Mouse (Mus musculus) stomach, embryonic 14.5 days (tissue): ENCODE measurements around the gene Gm1043. TPM values are rescaled to one million over a fixed set of nuclear protein-coding genes. Genes with fewer than 3 reads are reported as not detected.

Experiments
- ATAC-seq: fragments of 200-750 bp; cut with Nextera tagmentation; 2 replicates; pipeline ENCODE4 v1.8.0; 2017; ENCODE audit warnings: low read depth, moderate TSS enrichment; ENCODE audit not compliant: insufficient number of reproducible peaks, insufficient read depth, low FRiP score
- H3K27ac ChIP-seq: fragments of 300-500 bp; sonication (generic); 2 replicates; pipeline ENCODE4 v1.5.1; 2014; ENCODE audit warnings: mild to moderate bottlenecking, low read length, moderate library complexity, mixed read lengths
- H3K27me3 ChIP-seq: fragments of 300-500 bp; sonication (generic); 2 replicates; pipeline ENCODE4 v1.6.1; 2014; ENCODE audit warnings: low read length, control low read depth, mixed read lengths; ENCODE audit not compliant: control insufficient read depth, insufficient read depth
- H3K36me3 ChIP-seq: fragments of 300-500 bp; sonication (generic); 2 replicates; pipeline ENCODE4 v1.6.1; 2014; ENCODE audit warnings: mild to moderate bottlenecking, control low read depth, low read length, moderate library complexity, mixed read lengths; ENCODE audit not compliant: control insufficient read depth, insufficient read depth
- H3K4me1 ChIP-seq: fragments of 300-500 bp; sonication (generic); 2 replicates; pipeline ENCODE4 v1.6.1; 2014; ENCODE audit warnings: low read length, control low read depth, mixed read lengths; ENCODE audit not compliant: control insufficient read depth, insufficient read depth
- H3K4me2 ChIP-seq: fragments of 300-500 bp; sonication (generic); replicated peaks from 2 replicates; pipeline ENCODE4 v1.6.1; 2014; ENCODE audit warnings: low read depth, low read length, control low read depth
- H3K4me3 ChIP-seq: fragments of 300-500 bp; sonication (generic); 2 replicates; pipeline ENCODE4 v1.5.1; 2014; ENCODE audit warnings: low read depth, low read length, control low read depth
- H3K9ac ChIP-seq: fragments of 300-500 bp; sonication (generic); replicated peaks from 2 replicates; pipeline ENCODE4 v1.6.1; 2014; ENCODE audit warnings: low read depth, mild to moderate bottlenecking, control low read depth, low read length, moderate library complexity, mixed read lengths
- H3K9me3 ChIP-seq: fragments of 300-500 bp; sonication (generic); 2 replicates; pipeline ENCODE4 v1.6.1; 2016; ENCODE audit warnings: low read depth, low read length, control low read depth; ENCODE audit not compliant: control insufficient read depth
- WGBS: fragments of 180-500 bp; shearing (Covaris S2); extraction: QIAGEN DNeasy Blood & Tissue Kit; methylation state at CpG from one replicate; pipeline ENCODE4 v1.1.7; 2014; 5-methylcytosine and 5-hydroxymethylcytosine counted together
- polyA plus RNA-seq: library from polyadenylated mRNA; unstranded; fragments of >200 nt; fragmentation: Nextera tagmentation; extraction: Ambion mirVana; gene quantifications from 2 replicates; pipeline ENCODE4 v1.2.1, GENCODE M21; 2014

The Gm1043 gene
- polyA plus RNA-seq = 0.12 TPM in 1 of 2 replicates, not detected in the other

GRCm38 (mm10) chr5:37085241-37085640 lies at the start of gene Gm1043:
Gene Gm1043 (plus strand): TSS chr5:37085370.
- Histone ChIP-seq H3K36me3 (no peaks in the 10 kb centered on the region), H3K4me1 (no peaks in the 10 kb centered on the region; the same call in 1 of the 2 replicates), H3K9ac (no peak within 1 kb of the TSS), H3K4me3 (no peak within 1 kb of the TSS), H3K27me3 (no peaks in the 10 kb centered on the region), H3K4me2 (no peak within 1 kb of the TSS), H3K27ac (no peak within 1 kb of the TSS), H3K9me3 (no peaks in the 10 kb centered on the region)
- no peak for ATAC-seq
- WGBS = 84% methylated on average over 16 of the region's 16 CpGs

DNA sequence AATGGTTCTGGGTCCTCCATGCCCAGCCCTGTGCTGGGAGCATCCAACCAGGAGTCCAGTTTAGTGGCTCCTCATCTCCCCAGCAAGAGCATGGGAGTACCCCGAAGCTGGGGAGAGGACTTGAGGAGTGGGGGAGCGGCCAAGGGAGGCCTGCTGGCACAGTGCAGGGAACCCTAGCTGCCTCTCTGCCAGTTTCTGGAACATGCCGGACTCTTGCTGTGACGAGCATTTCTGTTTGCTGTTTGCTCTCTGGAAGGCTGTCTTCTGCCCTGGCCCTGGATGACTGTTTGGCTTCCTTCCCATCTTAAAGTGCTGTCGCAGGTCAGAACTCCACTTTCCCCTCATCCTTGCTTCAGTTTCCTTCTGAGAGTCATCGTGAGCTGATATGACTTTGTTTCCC lies 49.3 kb upstream of the Gm1043 start:
- WGBS = 79% methylated on average over 6 of the region's 6 CpGs
- H3K27ac ChIP-seq = no peak overlapping the region
- H3K4me1 ChIP-seq = no peaks in the 10 kb centered on the region
- H3K4me3 ChIP-seq = no peak overlapping the region
- H3K36me3 ChIP-seq = no peaks in the 10 kb centered on the region
- peaks cover 6% of the 10 kb centered on the region for H3K27me3 ChIP-seq
- no peaks in the 10 kb centered on the region for H3K9me3 ChIP-seq
- ATAC-seq = no peak
- H3K9ac ChIP-seq = no peak overlapping the region
- H3K4me2 ChIP-seq = no peak overlapping the region

- H3K27me3 ChIP-seq = no peaks in the 10 kb centered on the region
- ATAC-seq = no peak
- no peaks in the 10 kb centered on the region for H3K9me3 ChIP-seq
- no peak overlapping the region for H3K4me2 ChIP-seq
- no peak overlapping the region for H3K27ac ChIP-seq
- H3K4me1 ChIP-seq = no peaks in the 10 kb centered on the region
- H3K4me3 ChIP-seq = no peak overlapping the region
- H3K36me3 ChIP-seq = no peaks in the 10 kb centered on the region
- H3K9ac ChIP-seq = no peak overlapping the region
- WGBS = 63% methylated on average over 3 of the region's 3 CpGs
Measured at GRCm38 (mm10) chr5:37036884-37037283, 48.3 kb upstream of the Gm1043 start.

GRCm38 (mm10) chr5:37039908-37040307 lies 45.3 kb upstream of the Gm1043 start:
- WGBS = 68% methylated on average over 6 of the region's 6 CpGs
- no peak for ATAC-seq
- H3K27ac ChIP-seq = no peak overlapping the region

GRCm38 (mm10) chr5:37040711-37041110 lies 44.5 kb upstream of the Gm1043 start:
- WGBS = 17% methylated on average over 9 of the region's 9 CpGs
- no peak for ATAC-seq

More at GRCm38 (mm10) chr5:37039908-37040307, 45.3 kb upstream of the Gm1043 start:
- Histone ChIP-seq H3K9me3 (no peaks in the 10 kb centered on the region), H3K9ac (no peak overlapping the region), H3K4me3 (no peak overlapping the region), H3K4me2 (no peak overlapping the region), H3K27me3 (no peaks in the 10 kb centered on the region), H3K4me1 (no peaks in the 10 kb centered on the region), H3K36me3 (no peaks in the 10 kb centered on the region)

DNA sequence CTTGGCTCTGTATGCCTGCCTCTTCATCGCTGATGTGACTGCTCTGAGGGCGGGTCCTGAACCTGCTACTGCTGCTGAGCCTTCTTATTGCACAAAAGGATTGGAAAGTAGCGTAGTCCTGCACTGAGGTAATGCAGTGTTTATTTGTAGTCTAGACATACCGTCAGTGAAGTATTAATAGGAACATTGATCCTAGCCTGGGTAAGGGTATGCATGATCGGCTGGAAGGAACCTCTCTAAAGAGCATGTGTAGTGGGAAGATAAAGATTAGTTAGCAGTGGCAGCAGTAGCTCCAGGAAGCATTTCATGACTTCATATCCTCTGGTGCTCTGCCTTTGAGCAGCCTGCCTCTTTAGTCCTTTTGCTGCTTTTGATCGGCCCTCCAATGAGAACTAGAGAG lies 43.5 kb upstream of the Gm1043 start:
- Histone ChIP-seq H3K27me3 (no peaks in the 10 kb centered on the region), H3K9ac (no peak overlapping the region), H3K4me1 (no peaks in the 10 kb centered on the region), H3K4me3 (no peak overlapping the region), H3K4me2 (no peak overlapping the region), H3K9me3 (no peaks in the 10 kb centered on the region), H3K27ac (no peak overlapping the region), H3K36me3 (no peaks in the 10 kb centered on the region)
- ATAC-seq = no peak
- WGBS = 43% methylated on average over 6 of the region's 6 CpGs

More at GRCm38 (mm10) chr5:37040711-37041110, 44.5 kb upstream of the Gm1043 start:
- Histone ChIP-seq H3K27ac (no peak overlapping the region), H3K36me3 (no peaks in the 10 kb centered on the region), H3K27me3 (no peaks in the 10 kb centered on the region), H3K4me1 (no peaks in the 10 kb centered on the region), H3K9ac (no peak overlapping the region), H3K4me2 (no peak overlapping the region), H3K9me3 (no peaks in the 10 kb centered on the region), H3K4me3 (no peak overlapping the region)

- ATAC-seq = no peak
- H3K9me3 ChIP-seq = no peaks in the 10 kb centered on the region
- H3K9ac ChIP-seq = no peak overlapping the region
- H3K4me3 ChIP-seq = no peak overlapping the region
- H3K27me3 ChIP-seq = no peaks in the 10 kb centered on the region
- 49% methylated on average over 4 of the region's 4 CpGs for WGBS
- H3K36me3 ChIP-seq = no peaks in the 10 kb centered on the region
- no peak overlapping the region for H3K4me2 ChIP-seq
- no peak overlapping the region for H3K27ac ChIP-seq
- H3K4me1 ChIP-seq = no peaks in the 10 kb centered on the region
Measured at GRCm38 (mm10) chr5:37042934-37043333, 42.2 kb upstream of the Gm1043 start.

DNA sequence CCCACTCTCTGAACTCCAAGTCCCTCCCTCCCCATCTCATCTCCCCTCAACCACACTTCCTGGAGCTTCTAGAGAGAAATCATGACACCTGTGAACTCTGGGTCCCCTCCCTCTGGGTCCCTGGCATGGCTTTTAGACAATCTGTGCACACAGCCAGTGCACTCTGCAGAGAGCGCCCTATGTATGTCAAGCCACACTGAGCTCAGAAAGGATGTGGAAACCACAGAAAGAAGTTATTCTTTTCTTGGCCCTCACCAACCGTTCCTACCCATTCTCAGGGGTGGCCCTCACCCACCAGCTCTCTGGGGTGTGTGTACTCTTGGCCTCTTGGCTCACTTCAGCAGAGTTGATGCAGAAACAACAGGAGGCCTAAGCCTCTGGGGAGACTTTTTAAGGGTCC lies 40.4 kb upstream of the Gm1043 start:
- no peak overlapping the region for H3K9ac ChIP-seq
- no peak for ATAC-seq
- no peaks in the 10 kb centered on the region for H3K27me3 ChIP-seq
- no peak overlapping the region for H3K4me3 ChIP-seq
- no peak overlapping the region for H3K4me2 ChIP-seq
- H3K27ac ChIP-seq = no peak overlapping the region
- WGBS = 72% methylated on average over 2 of the region's 2 CpGs
- no peaks in the 10 kb centered on the region for H3K36me3 ChIP-seq
- H3K9me3 ChIP-seq = no peaks in the 10 kb centered on the region
- H3K4me1 ChIP-seq = no peaks in the 10 kb centered on the region

- H3K27me3 ChIP-seq = no peaks in the 10 kb centered on the region
- no peak overlapping the region for H3K4me3 ChIP-seq
- no peaks in the 10 kb centered on the region for H3K36me3 ChIP-seq
- H3K4me1 ChIP-seq = no peaks in the 10 kb centered on the region
- no peak overlapping the region for H3K9ac ChIP-seq
- WGBS = 68% methylated on average over 2 of the region's 2 CpGs
- no peak for ATAC-seq
- H3K4me2 ChIP-seq = no peak overlapping the region
- H3K27ac ChIP-seq = no peak overlapping the region
- H3K9me3 ChIP-seq = no peaks in the 10 kb centered on the region
Measured at GRCm38 (mm10) chr5:37045582-37045981, 39.6 kb upstream of the Gm1043 start.
